Mouse (Mus musculus) midbrain, embryonic 11.5 days (tissue): Measurements from ENCODE around the gene Gm9837. TPM values are rescaled to one million over a fixed set of nuclear protein-coding genes. Genes with fewer than 3 reads are reported as not detected.
A peak's percentile ranks its signal among the peaks of the same experiment; 100 is the strongest.
"Not testable (repeated sequence)": the region's sequence is repeated elsewhere in the genome, so short reads cannot be mapped to it uniquely, and the experiment has no call there.

Source experiments
- ATAC-seq: fragments of 200-750 bp; cut with Nextera tagmentation; 2 replicates; pipeline ENCODE4 v1.8.0; 2017; ENCODE audit warnings: moderate TSS enrichment, moderate library complexity; ENCODE audit not compliant: low FRiP score
- DNase-seq: peaks from one replicate; pipeline ENCODE4 v3.0.0; 2015; ENCODE audit warnings: low spot score; ENCODE audit errors: missing footprints
- H3K27ac ChIP-seq: fragments of 300-500 bp; sonication (generic); 2 replicates; pipeline ENCODE4 v1.5.1; 2014; ENCODE audit warnings: low read depth, low read length
- H3K27me3 ChIP-seq: fragments of 300-500 bp; sonication (generic); 2 replicates; pipeline ENCODE4 v1.6.1; 2014; ENCODE audit warnings: mild to moderate bottlenecking, low read length, moderate library complexity, mixed read lengths; ENCODE audit not compliant: control insufficient read depth, insufficient read depth
- H3K36me3 ChIP-seq: fragments of 300-500 bp; sonication (generic); 2 replicates; pipeline ENCODE4 v1.6.1; 2014; ENCODE audit warnings: mild to moderate bottlenecking, low read length, moderate library complexity, mixed read lengths; ENCODE audit not compliant: control insufficient read depth, insufficient read depth
- H3K4me1 ChIP-seq: fragments of 300-500 bp; sonication (generic); 2 replicates; pipeline ENCODE4 v1.6.1; 2014; ENCODE audit warnings: low read length; ENCODE audit not compliant: control insufficient read depth, insufficient read depth
- H3K4me2 ChIP-seq: fragments of 300-500 bp; sonication (generic); 2 replicates; pipeline ENCODE4 v1.6.1; 2014; ENCODE audit warnings: mild to moderate bottlenecking, moderate library complexity
- H3K4me3 ChIP-seq: fragments of 300-500 bp; sonication (generic); 2 replicates; pipeline ENCODE4 v1.5.1; 2014; ENCODE audit warnings: low read depth, low read length
- H3K9ac ChIP-seq: fragments of 300-500 bp; sonication (generic); 2 replicates; pipeline ENCODE4 v1.6.1; 2014; ENCODE audit warnings: low read length
- H3K9me3 ChIP-seq: fragments of 300-500 bp; sonication (generic); 2 replicates; pipeline ENCODE4 v1.6.1; 2016; ENCODE audit warnings: low read length; ENCODE audit not compliant: control insufficient read depth
- WGBS: fragments of 180-500 bp; shearing (Covaris S2); extraction: QIAGEN DNeasy Blood & Tissue Kit; methylation state at CpG from one replicate; pipeline ENCODE4 v1.1.7; 2014; 5-methylcytosine and 5-hydroxymethylcytosine counted together
- polyA plus RNA-seq: library from polyadenylated mRNA; unstranded; fragments of >200 nt; fragmentation: Nextera tagmentation; extraction: Ambion mirVana; gene quantifications from 2 replicates; pipeline ENCODE4 v1.2.1, GENCODE M21; 2014

Gene Gm9837
- polyA plus RNA-seq, 1 experiment from 2014 or later = not detected

GRCm38 (mm10) chr11:53433057-53433456, 37.2 kb downstream of the Gm9837 start:
- no peaks in the 10 kb centered on the region for H3K9me3 ChIP-seq
- H3K4me3 ChIP-seq = no peak overlapping the region
- no peak overlapping the region for H3K4me2 ChIP-seq
- no peaks in the 10 kb centered on the region for H3K36me3 ChIP-seq
- 63% methylated on average over 6 of the region's 6 CpGs for WGBS
- no peaks in the 10 kb centered on the region for H3K27me3 ChIP-seq
- H3K9ac ChIP-seq = no peak overlapping the region
- DNase-seq (no peak), ATAC-seq (no peak)
- no peak overlapping the region for H3K27ac ChIP-seq
- peaks cover 7% of the 10 kb centered on the region for H3K4me1 ChIP-seq

DNA sequence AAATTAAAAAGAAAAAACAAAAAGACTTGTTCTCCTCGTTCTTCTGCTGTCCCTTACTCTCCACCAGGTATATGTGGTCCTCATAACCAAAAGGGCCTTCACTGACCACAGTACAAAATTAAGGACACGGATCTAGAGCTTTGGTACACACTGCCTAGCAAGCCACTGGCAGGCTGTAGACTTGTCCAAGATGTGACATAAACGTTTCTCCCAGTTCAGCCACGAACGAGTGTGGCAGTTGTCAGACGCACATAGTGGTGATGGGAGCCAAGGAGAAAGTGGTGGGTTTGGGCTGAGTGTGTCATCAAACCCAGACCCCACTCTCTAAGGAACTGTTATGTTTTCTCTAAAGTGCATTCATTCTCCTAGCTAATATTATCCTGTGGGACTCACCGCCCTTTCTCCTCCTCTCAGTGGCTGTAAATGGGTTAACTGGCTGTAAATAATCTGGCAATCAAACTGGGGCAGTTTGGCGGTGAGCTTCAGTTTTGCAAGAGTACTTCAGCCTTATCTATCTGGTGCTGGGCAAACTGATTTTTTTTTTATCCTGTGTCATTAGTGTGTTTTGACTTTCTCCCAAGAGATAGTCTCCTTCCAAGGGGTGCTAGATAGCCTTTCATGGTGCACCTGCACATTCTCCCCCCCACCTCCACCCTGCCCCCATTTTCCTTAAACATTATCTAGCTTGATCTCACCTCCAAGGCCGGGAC, 38.8 kb downstream of the Gm9837 start:
- Histone ChIP-seq H3K4me2 (peak overlapping the region; percentile 44), H3K4me1 (peaks cover 7% of the 10 kb centered on the region), H3K36me3 (no peaks in the 10 kb centered on the region), H3K9ac (peak overlapping the region; percentile 32; the same call in 1 of the 2 replicates), H3K9me3 (no peaks in the 10 kb centered on the region), H3K4me3 (peak overlapping the region; percentile 62), H3K27me3 (no peaks in the 10 kb centered on the region), H3K27ac (no peak overlapping the region)
- no peak for DNase-seq
- 26% methylated on average over 9 of the region's 9 CpGs for WGBS
- no peak for ATAC-seq

- H3K27ac ChIP-seq = no peak within 1 kb of the TSS
- WGBS = 0% methylated on average over 44 of the region's 44 CpGs
- DNase-seq (peak; percentile 100), ATAC-seq (peak; percentile 97)
- no peaks in the 10 kb centered on the region for H3K36me3 ChIP-seq
- no peaks in the 10 kb centered on the region for H3K9me3 ChIP-seq
- peak within 1 kb of the TSS; percentile 74 for H3K9ac ChIP-seq
- no peaks in the 10 kb centered on the region for H3K27me3 ChIP-seq
- H3K4me2 ChIP-seq = peak within 1 kb of the TSS; percentile 80
- H3K4me1 ChIP-seq = peaks cover 7% of the 10 kb centered on the region
- H3K4me3 ChIP-seq = peak within 1 kb of the TSS; percentile 62
These were observed 39.5 kb downstream of the Gm9837 start, which contains the start of the genes Uqcrq and Gdf9 for GRCm38 (mm10) chr11:53430670-53431346. TSS of gene Uqcrq (minus strand) at chr11:53430831. TSS of gene Gdf9 (plus strand) at chr11:53431023.

- no peak overlapping the region for H3K27ac ChIP-seq
- peak overlapping the region; percentile 62 for H3K4me3 ChIP-seq
- peak overlapping the region; percentile 80 for H3K4me2 ChIP-seq
- peaks cover 7% of the 10 kb centered on the region for H3K4me1 ChIP-seq
- no peaks in the 10 kb centered on the region for H3K9me3 ChIP-seq
- DNase-seq (no peak), ATAC-seq (no peak; the same call in 1 of the 2 replicates)
- H3K27me3 ChIP-seq = no peaks in the 10 kb centered on the region
- H3K36me3 ChIP-seq = no peaks in the 10 kb centered on the region
- under 1% methylated on average over 34 of the region's 34 CpGs for WGBS
- H3K9ac ChIP-seq = peak overlapping the region; percentile 74
These were observed 40.0 kb downstream of the Gm9837 start for GRCm38 (mm10) chr11:53430300-53430669.

DNA sequence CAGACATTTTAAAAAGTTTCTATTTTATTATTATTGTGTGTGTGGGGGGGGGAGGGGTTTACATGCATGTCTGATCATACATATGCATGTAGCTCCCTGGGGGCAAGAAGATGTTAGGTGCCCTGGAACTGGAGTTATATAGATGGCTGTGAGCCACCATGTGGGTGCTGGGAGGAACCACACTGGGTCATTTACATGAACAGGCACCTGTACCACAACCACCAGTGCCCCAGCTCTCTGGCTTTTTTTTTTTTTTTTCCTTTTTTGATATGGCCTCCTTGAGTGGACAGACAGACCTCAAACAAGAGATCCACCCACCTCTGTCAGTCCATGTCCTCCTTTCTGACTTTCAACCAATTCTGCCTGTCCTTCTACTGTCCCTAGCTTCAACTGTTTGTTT, 41.1 kb downstream of the Gm9837 start:
- Histone ChIP-seq H3K9ac (no peak overlapping the region), H3K4me2 (no peak overlapping the region; the same call in 1 of the 2 replicates), H3K27ac (no peak overlapping the region), H3K27me3 (no peaks in the 10 kb centered on the region), H3K36me3 (no peaks in the 10 kb centered on the region), H3K9me3 (no peaks in the 10 kb centered on the region), H3K4me1 (peaks cover 7% of the 10 kb centered on the region), H3K4me3 (no peak overlapping the region)
- no peak for ATAC-seq
- DNase-seq = no peak

GRCm38 (mm10) chr11:53428716-53429057, 41.6 kb downstream of the Gm9837 start:
- Histone ChIP-seq H3K4me2 (no peak overlapping the region), H3K27me3 (no peaks in the 10 kb centered on the region), H3K27ac (no peak overlapping the region), H3K36me3 (no peaks in the 10 kb centered on the region), H3K4me1 (peaks cover 7% of the 10 kb centered on the region), H3K9ac (no peak overlapping the region), H3K4me3 (no peak overlapping the region), H3K9me3 (no peaks in the 10 kb centered on the region)
- 92% methylated on average over 5 of the region's 5 CpGs for WGBS
- ATAC-seq (no peak), DNase-seq (no peak)

DNA sequence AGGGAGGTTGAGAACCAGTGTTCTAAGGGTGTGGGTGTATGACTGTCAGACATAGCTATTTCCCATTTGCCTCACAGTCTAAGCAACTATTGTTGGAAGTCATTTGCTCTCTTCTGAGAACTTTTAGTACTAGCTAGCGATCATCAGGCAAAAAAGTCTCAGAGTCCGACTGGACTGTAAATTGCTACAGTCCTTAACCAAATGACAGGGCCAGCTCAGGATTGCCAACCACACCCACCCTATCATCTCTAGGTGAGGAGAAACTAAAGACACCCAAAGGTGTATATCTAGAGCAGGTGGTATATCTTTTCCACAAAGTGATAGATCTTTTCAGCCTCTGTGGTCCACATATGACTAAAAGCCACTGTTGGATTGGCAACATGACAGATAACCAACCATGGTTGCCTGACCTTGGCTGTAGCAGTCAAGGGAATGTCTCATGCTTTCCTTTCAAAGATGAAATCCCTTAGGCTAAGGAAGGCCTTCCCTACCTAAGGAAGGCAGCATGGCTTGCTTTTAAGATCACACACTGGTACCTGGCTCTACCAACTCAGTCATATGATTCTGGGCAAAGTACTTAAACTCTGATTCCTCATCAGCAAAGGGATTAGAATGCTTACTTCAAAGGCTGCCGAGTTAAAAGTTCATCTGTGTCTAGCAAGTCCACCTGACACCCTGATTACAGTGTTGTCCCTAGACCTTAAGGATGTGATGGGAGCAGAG, 42.1 kb downstream of the Gm9837 start:
- 93% methylated on average over 3 of the region's 3 CpGs for WGBS
- no peaks in the 10 kb centered on the region for H3K36me3 ChIP-seq
- no peak for ATAC-seq
- no peak overlapping the region for H3K4me3 ChIP-seq
- no peak overlapping the region for H3K27ac ChIP-seq
- no peak for DNase-seq
- peaks cover 7% of the 10 kb centered on the region for H3K4me1 ChIP-seq
- no peak overlapping the region for H3K9ac ChIP-seq
- H3K9me3 ChIP-seq = no peaks in the 10 kb centered on the region
- no peak overlapping the region for H3K4me2 ChIP-seq
- H3K27me3 ChIP-seq = no peaks in the 10 kb centered on the region

- not testable (repeated sequence) for DNase-seq, H3K36me3 ChIP-seq, H3K9me3 ChIP-seq, H3K9ac ChIP-seq, H3K4me3 ChIP-seq, H3K27me3 ChIP-seq, H3K4me1 ChIP-seq, ATAC-seq, H3K27ac ChIP-seq, H3K4me2 ChIP-seq
- 88% methylated on average over 3 of the region's 3 CpGs for WGBS
These were observed 43.4 kb downstream of the Gm9837 start for GRCm38 (mm10) chr11:53426914-53427313.

DNA sequence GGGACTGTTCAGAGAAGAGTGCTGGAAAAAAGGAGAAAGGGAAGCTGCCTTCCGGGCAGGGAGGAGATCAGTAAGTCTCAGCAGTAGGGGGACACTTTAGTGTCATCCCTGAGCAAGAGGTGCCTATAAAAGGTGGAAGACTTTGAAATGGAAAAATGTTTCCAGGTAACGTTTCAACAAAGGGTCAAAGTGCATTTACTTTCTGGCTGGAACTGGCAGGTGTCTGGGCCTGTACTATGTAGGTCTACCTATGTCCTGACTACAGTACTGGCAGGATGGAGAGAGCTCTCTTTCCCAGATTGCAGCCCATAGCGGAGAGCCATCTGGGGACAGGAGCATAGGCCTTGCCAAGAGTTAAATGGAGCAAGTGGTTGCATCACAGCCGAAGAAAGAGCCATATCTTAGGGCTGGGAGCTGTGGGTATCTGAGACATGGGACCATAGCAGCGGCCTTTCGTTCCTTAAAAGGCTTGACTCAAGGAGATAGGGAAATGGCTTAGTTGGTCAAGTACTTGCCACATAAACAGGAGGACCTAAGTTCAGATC, 44.5 kb downstream of the Gm9837 start:
- H3K27me3 ChIP-seq = no peaks in the 10 kb centered on the region
- no peak for ATAC-seq
- H3K4me3 ChIP-seq = no peak overlapping the region
- peaks cover 7% of the 10 kb centered on the region for H3K4me1 ChIP-seq
- 88% methylated on average over 6 of the region's 6 CpGs for WGBS
- H3K27ac ChIP-seq = no peak overlapping the region
- H3K4me2 ChIP-seq = no peak overlapping the region
- H3K9ac ChIP-seq = no peak overlapping the region
- no peaks in the 10 kb centered on the region for H3K36me3 ChIP-seq
- no peak for DNase-seq
- no peaks in the 10 kb centered on the region for H3K9me3 ChIP-seq
